Mouse (Mus musculus): Measurements from ENCODE around the gene Lmf1.

- TF ChIP-seq BHLHE40 (IDR thresholded peaks at IDR 0.05; ENCODE audit: borderline replicate concordance, low read depth, low read length), result no peak
- TF ChIP-seq CTCF (IDR thresholded peaks at IDR 0.05 in 2 of 3, conservative IDR thresholded peaks at IDR 0.05 in 1 of 3; ENCODE audit: control insufficient read depth in 1 of 3, insufficient read depth in 1 of 3, low read depth in 2 of 3, low read length in 3 of 3, poor library complexity in 1 of 3, severe bottlenecking in 1 of 3), result no peak
- no peak for TF ChIP-seq GATA1 (IDR thresholded peaks at IDR 0.05; ENCODE audit: low read depth, low read length)
- no peak for TF ChIP-seq RCOR1 (IDR thresholded peaks at IDR 0.05; ENCODE audit: low read depth, low read length)
- TF ChIP-seq POLR2A (IDR thresholded peaks at IDR 0.05; ENCODE audit: control insufficient read depth in 1 of 2, insufficient read depth in 1 of 2, low read depth in 1 of 2, low read length in 2 of 2, poor library complexity in 1 of 2), result no peak
These were observed 110.0 kb downstream of the Lmf1 start for GRCm38 (mm10) chr17:25688922-25689321.
